Mouse (Mus musculus): ENCODE measurements around the gene Rims4. TPM values are rescaled to one million over a fixed set of nuclear protein-coding genes. Genes with fewer than 3 reads are reported as not detected.

The Rims4 gene
- polyA plus RNA-seq, 1 experiment from 2014 or later = 1.6 TPM

GRCm38 (mm10) chr2:163853461-163853901 is 65.0 kb downstream of the Rims4 start, which contains the start of gene Kcnk15:
Gene Kcnk15, plus strand, starts transcription at chr2:163853651.
- ATAC-seq (replicated peaks; ENCODE audit: low FRiP score) = no peak
- Histone ChIP-seq H3K4me3 (replicated peaks) (peak within 1 kb of the TSS; percentile 28), H3K27me3 (peaks cover 88% of the 10 kb centered on the region), H3K9me3 (replicated peaks) (no peaks in the 10 kb centered on the region), H3K36me3 (no peaks in the 10 kb centered on the region), H3K4me2 (peak within 1 kb of the TSS; percentile 42), H3K27ac (no peak within 1 kb of the TSS), H3K9ac (no peak within 1 kb of the TSS), H3K4me1 (peaks cover 10% of the 10 kb centered on the region)
- 1% methylated on average over 38 of the region's 38 CpGs for WGBS

GRCm38 (mm10) chr2:163842043-163842442 is 76.4 kb downstream of the Rims4 start:
- no peak overlapping the region for H3K27ac ChIP-seq
- no peaks in the 10 kb centered on the region for H3K9me3 ChIP-seq (replicated peaks)
- WGBS = 60% methylated on average over 4 of the region's 4 CpGs
- H3K9ac ChIP-seq = no peak overlapping the region
- H3K36me3 ChIP-seq = no peaks in the 10 kb centered on the region
- H3K4me1 ChIP-seq = no peaks in the 10 kb centered on the region
- H3K4me2 ChIP-seq = no peak overlapping the region
- no peaks in the 10 kb centered on the region for H3K27me3 ChIP-seq
- H3K4me3 ChIP-seq (replicated peaks) = no peak overlapping the region
- no peak for ATAC-seq (replicated peaks; ENCODE audit: low FRiP score)

- Histone ChIP-seq H3K36me3 (no peaks in the 10 kb centered on the region), H3K27me3 (no peaks in the 10 kb centered on the region), H3K27ac (no peak overlapping the region), H3K4me3 (replicated peaks) (no peak overlapping the region), H3K4me1 (no peaks in the 10 kb centered on the region), H3K9me3 (replicated peaks) (no peaks in the 10 kb centered on the region), H3K4me2 (no peak overlapping the region), H3K9ac (no peak overlapping the region)
- ATAC-seq (replicated peaks; ENCODE audit: low FRiP score) = no peak
- 72% methylated on average over 6 of the region's 6 CpGs for WGBS
Observed at GRCm38 (mm10) chr2:163839519-163839918, 79.0 kb downstream of the Rims4 start.

GRCm38 (mm10) chr2:163838043-163838442 is 80.4 kb downstream of the Rims4 start:
- H3K9ac ChIP-seq = no peak overlapping the region

GRCm38 (mm10) chr2:163831163-163831562 is 87.3 kb downstream of the Rims4 start:
- no peaks in the 10 kb centered on the region for H3K9me3 ChIP-seq (replicated peaks)

More at GRCm38 (mm10) chr2:163838043-163838442, 80.4 kb downstream of the Rims4 start:
- H3K27ac ChIP-seq = no peak overlapping the region
- H3K4me2 ChIP-seq = no peak overlapping the region
- no peaks in the 10 kb centered on the region for H3K36me3 ChIP-seq
- WGBS = 29% methylated on average over 9 of the region's 9 CpGs
- H3K4me3 ChIP-seq (replicated peaks) = no peak overlapping the region
- no peaks in the 10 kb centered on the region for H3K9me3 ChIP-seq (replicated peaks)
- no peak for ATAC-seq (replicated peaks; ENCODE audit: low FRiP score)
- no peaks in the 10 kb centered on the region for H3K27me3 ChIP-seq
- H3K4me1 ChIP-seq = no peaks in the 10 kb centered on the region

GRCm38 (mm10) chr2:163826494-163826893 is 92.0 kb downstream of the Rims4 start:
- ATAC-seq (replicated peaks; ENCODE audit: low FRiP score) = no peak
- H3K36me3 ChIP-seq = no peaks in the 10 kb centered on the region
- H3K27ac ChIP-seq = no peak overlapping the region
- no peak overlapping the region for H3K4me2 ChIP-seq
- no peak overlapping the region for H3K4me3 ChIP-seq (replicated peaks)
- WGBS = 66% methylated on average over 5 of the region's 5 CpGs
- H3K9me3 ChIP-seq (replicated peaks) = no peaks in the 10 kb centered on the region
- no peak overlapping the region for H3K9ac ChIP-seq
- 0 out of 2 replicates have a peak, but pooled peaks cover under 1% of the 10 kb centered on the region for H3K27me3 ChIP-seq
- H3K4me1 ChIP-seq = peaks cover 7% of the 10 kb centered on the region

More at GRCm38 (mm10) chr2:163831163-163831562, 87.3 kb downstream of the Rims4 start:
- Histone ChIP-seq H3K4me1 (no peaks in the 10 kb centered on the region), H3K36me3 (no peaks in the 10 kb centered on the region), H3K27ac (no peak overlapping the region), H3K9ac (no peak overlapping the region), H3K27me3 (no peaks in the 10 kb centered on the region), H3K4me2 (no peak overlapping the region), H3K4me3 (replicated peaks) (no peak overlapping the region)
- 53% methylated on average over 1 of the region's 1 CpGs for WGBS
- no peak for ATAC-seq (replicated peaks; ENCODE audit: low FRiP score)

- Histone ChIP-seq H3K27me3 (0 out of 2 replicates have a peak, but pooled peaks cover 3% of the 10 kb centered on the region), H3K4me1 (peaks cover 7% of the 10 kb centered on the region), H3K4me2 (no peak overlapping the region), H3K4me3 (replicated peaks) (no peak overlapping the region), H3K9ac (no peak overlapping the region), H3K36me3 (no peaks in the 10 kb centered on the region), H3K9me3 (replicated peaks) (no peaks in the 10 kb centered on the region), H3K27ac (no peak overlapping the region)
- ATAC-seq (replicated peaks; ENCODE audit: low FRiP score) = no peak
- WGBS = 71% methylated on average over 1 of the region's 1 CpGs
Observed at GRCm38 (mm10) chr2:163825861-163826260, 92.6 kb downstream of the Rims4 start.

GRCm38 (mm10) chr2:163823771-163824170 is 94.7 kb downstream of the Rims4 start:
- no peak overlapping the region for H3K27ac ChIP-seq
- ATAC-seq (replicated peaks; ENCODE audit: low FRiP score) = peak; percentile 89
- WGBS = 15% methylated on average over 11 of the region's 11 CpGs
- no peaks in the 10 kb centered on the region for H3K36me3 ChIP-seq
- H3K4me3 ChIP-seq (replicated peaks) = peak overlapping the region; percentile 27
- H3K4me2 ChIP-seq = peak overlapping the region; percentile 54
- H3K27me3 ChIP-seq = 0 out of 2 replicates have a peak, but pooled peaks cover 3% of the 10 kb centered on the region
- no peaks in the 10 kb centered on the region for H3K9me3 ChIP-seq (replicated peaks)
- H3K4me1 ChIP-seq = peaks cover 7% of the 10 kb centered on the region
- no peak overlapping the region for H3K9ac ChIP-seq

- Histone ChIP-seq H3K36me3 (no peaks in the 10 kb centered on the region), H3K9ac (no peak overlapping the region), H3K4me1 (peaks cover 7% of the 10 kb centered on the region), H3K27me3 (0 out of 2 replicates have a peak, but pooled peaks cover 3% of the 10 kb centered on the region), H3K4me3 (replicated peaks) (peak overlapping the region; percentile 27), H3K9me3 (replicated peaks) (no peaks in the 10 kb centered on the region), H3K27ac (no peak overlapping the region), H3K4me2 (peak overlapping the region; percentile 54)
- no peak for ATAC-seq (replicated peaks; ENCODE audit: low FRiP score)
- whole genome bisulfite sequencing = 3% methylated on average over 4 of the region's 4 CpGs
Observed at GRCm38 (mm10) chr2:163823248-163823647, 95.2 kb downstream of the Rims4 start.

- H3K9me3 ChIP-seq (replicated peaks) = no peaks in the 10 kb centered on the region
- 0 out of 2 replicates have a peak, but pooled peaks cover 3% of the 10 kb centered on the region for H3K27me3 ChIP-seq
- H3K9ac ChIP-seq = no peak within 1 kb of the TSS
- H3K4me3 ChIP-seq (replicated peaks) = no peak within 1 kb of the TSS
- no peak within 1 kb of the TSS for H3K27ac ChIP-seq
- H3K4me2 ChIP-seq = no peak within 1 kb of the TSS
- H3K4me1 ChIP-seq = peaks cover 7% of the 10 kb centered on the region
- ATAC-seq (replicated peaks; ENCODE audit: low FRiP score) = no peak
- H3K36me3 ChIP-seq = no peaks in the 10 kb centered on the region
- WGBS = 71% methylated on average over 4 of the region's 4 CpGs
Observed at GRCm38 (mm10) chr2:163820607-163821006, 97.9 kb downstream of the Rims4 start, which contains the start of gene Ccn5. Gene Ccn5, plus strand, starts transcription at chr2:163820861.

- Histone ChIP-seq H3K4me1 (no peaks in the 10 kb centered on the region), H3K27me3 (no peaks in the 10 kb centered on the region), H3K36me3 (no peaks in the 10 kb centered on the region), H3K4me2 (no peak overlapping the region), H3K27ac (no peak overlapping the region), H3K4me3 (replicated peaks) (no peak overlapping the region), H3K9me3 (replicated peaks) (no peaks in the 10 kb centered on the region), H3K9ac (no peak overlapping the region)
- no peak for ATAC-seq (replicated peaks; ENCODE audit: low FRiP score)
- WGBS = 87% methylated on average over 9 of the region's 9 CpGs
Observed at GRCm38 (mm10) chr2:163814739-163815465, 103.6 kb downstream of the Rims4 start.

- Histone ChIP-seq H3K4me2 (no peak overlapping the region), H3K36me3 (no peaks in the 10 kb centered on the region), H3K4me3 (replicated peaks) (no peak overlapping the region), H3K9ac (no peak overlapping the region), H3K27ac (no peak overlapping the region), H3K9me3 (replicated peaks) (no peaks in the 10 kb centered on the region), H3K27me3 (no peaks in the 10 kb centered on the region), H3K4me1 (no peaks in the 10 kb centered on the region)
- ATAC-seq (replicated peaks; ENCODE audit: low FRiP score) = no peak
- 55% methylated on average over 5 of the region's 5 CpGs for WGBS
Observed at GRCm38 (mm10) chr2:163813077-163813476, 105.4 kb downstream of the Rims4 start.

Measured in kidney, embryonic 15.5 days (tissue).